Mouse (Mus musculus) heart, embryonic 12.5 days (tissue): Measurements from ENCODE around the gene Unc119. TPM values are rescaled to one million over a fixed set of nuclear protein-coding genes. Genes with fewer than 3 reads are reported as not detected.

ENCODE experiments used
- ATAC-seq: fragments of 200-750 bp; cut with Nextera tagmentation; 2 replicates; pipeline ENCODE4 v1.8.0; 2017; ENCODE audit warnings: moderate TSS enrichment, moderate library complexity; ENCODE audit not compliant: insufficient number of reproducible peaks, low FRiP score
- H3K27ac ChIP-seq: fragments of 300-500 bp; sonication (generic); 2 replicates; pipeline ENCODE4 v1.5.1; 2016; ENCODE audit warnings: mild to moderate bottlenecking, moderate library complexity; ENCODE audit not compliant: poor library complexity, severe bottlenecking
- H3K27me3 ChIP-seq: fragments of 300-500 bp; sonication (generic); replicated peaks from 2 replicates; pipeline ENCODE4 v1.6.1; 2016; ENCODE audit warnings: mild to moderate bottlenecking, moderate library complexity
- H3K36me3 ChIP-seq: fragments of 300-500 bp; sonication (generic); 2 replicates; pipeline ENCODE4 v1.6.1; 2016; ENCODE audit warnings: mild to moderate bottlenecking, moderate library complexity
- H3K4me1 ChIP-seq: fragments of 300-500 bp; sonication (generic); replicated peaks from 2 replicates; pipeline ENCODE4 v1.6.1; 2016; ENCODE audit warnings: mild to moderate bottlenecking
- H3K4me2 ChIP-seq: fragments of 300-500 bp; sonication (generic); 2 replicates; pipeline ENCODE4 v1.6.1; 2016; ENCODE audit warnings: mild to moderate bottlenecking, moderate library complexity
- H3K4me3 ChIP-seq: fragments of 300-500 bp; sonication (generic); 2 replicates; pipeline ENCODE4 v1.5.1; 2016; ENCODE audit warnings: mild to moderate bottlenecking
- H3K9ac ChIP-seq: fragments of 300-500 bp; sonication (generic); 2 replicates; pipeline ENCODE4 v1.6.1; 2016; ENCODE audit warnings: mild to moderate bottlenecking, moderate library complexity
- H3K9me3 ChIP-seq: fragments of 300-500 bp; sonication (generic); replicated peaks from 2 replicates; pipeline ENCODE4 v1.6.1; 2016; ENCODE audit warnings: mild to moderate bottlenecking, moderate library complexity
- WGBS: fragments of 180-500 bp; shearing (Covaris S2); methylation state at CpG from one replicate; pipeline ENCODE4 v1.1.7; 2016; 5-methylcytosine and 5-hydroxymethylcytosine counted together
- polyA plus RNA-seq: library from polyadenylated mRNA; unstranded; fragments of >200 nt; fragmentation: Nextera tagmentation; extraction: Ambion mirVana; gene quantifications from 2 replicates; pipeline ENCODE4 v1.2.1, GENCODE M21; 2016

The Unc119 gene
- polyA plus RNA-seq, 1 experiment from 2014 or later: 45.6 TPM

GRCm38 (mm10) chr11:78324000-78324785 is 19.1 kb upstream of the Unc119 start:
- no peaks in the 10 kb centered on the region for H3K9me3 ChIP-seq
- H3K27ac ChIP-seq: no peak overlapping the region
- no peaks in the 10 kb centered on the region for H3K27me3 ChIP-seq
- peaks cover 31% of the 10 kb centered on the region for H3K36me3 ChIP-seq
- H3K9ac ChIP-seq: no peak overlapping the region
- ATAC-seq: no peak
- H3K4me2 ChIP-seq: no peak overlapping the region
- 86% methylated on average over 15 of the region's 15 CpGs for WGBS
- peaks cover 23% of the 10 kb centered on the region for H3K4me1 ChIP-seq
- no peak overlapping the region for H3K4me3 ChIP-seq

GRCm38 (mm10) chr11:78324965-78325364 is 18.3 kb upstream of the Unc119 start:
- ATAC-seq: no peak
- no peaks in the 10 kb centered on the region for H3K27me3 ChIP-seq
- no peaks in the 10 kb centered on the region for H3K9me3 ChIP-seq
- no peak overlapping the region for H3K27ac ChIP-seq
- H3K4me1 ChIP-seq: peaks cover 25% of the 10 kb centered on the region
- no peak overlapping the region for H3K9ac ChIP-seq
- H3K36me3 ChIP-seq: peaks cover 23% of the 10 kb centered on the region
- no peak overlapping the region for H3K4me3 ChIP-seq
- 91% methylated on average over 12 of the region's 12 CpGs for WGBS
- no peak overlapping the region for H3K4me2 ChIP-seq

- Histone ChIP-seq H3K36me3 (peaks cover 6% of the 10 kb centered on the region; the same call in 1 of the 2 replicates), H3K4me1 (peaks cover 24% of the 10 kb centered on the region), H3K27me3 (no peaks in the 10 kb centered on the region), H3K4me2 (no peak overlapping the region), H3K27ac (no peak overlapping the region), H3K4me3 (no peak overlapping the region), H3K9me3 (no peaks in the 10 kb centered on the region), H3K9ac (no peak overlapping the region)
- WGBS: 91% methylated on average over 4 of the region's 4 CpGs
- no peak for ATAC-seq
Observed at GRCm38 (mm10) chr11:78327215-78327614, 16.1 kb upstream of the Unc119 start.

- Histone ChIP-seq H3K27ac (no peak within 1 kb of the TSS), H3K4me3 (peak within 1 kb of the TSS; percentile 77), H3K4me2 (peak within 1 kb of the TSS; percentile 97), H3K4me1 (peaks cover 17% of the 10 kb centered on the region), H3K36me3 (peaks cover 12% of the 10 kb centered on the region), H3K9ac (peak within 1 kb of the TSS; percentile 85), H3K9me3 (no peaks in the 10 kb centered on the region), H3K27me3 (no peaks in the 10 kb centered on the region)
- 11% methylated on average over 37 of the region's 37 CpGs for WGBS
- ATAC-seq: peak; percentile 95
Observed at GRCm38 (mm10) chr11:78327634-78328511, 15.4 kb upstream of the Unc119 start, which contains the start of gene Pigs. Gene Pigs, plus strand, starts transcription at chr11:78328415.

GRCm38 (mm10) chr11:78328512-78329056 is 14.7 kb upstream of the Unc119 start:
- peaks cover 19% of the 10 kb centered on the region for H3K36me3 ChIP-seq
- peak overlapping the region; percentile 97 for H3K4me2 ChIP-seq
- WGBS: 2% methylated on average over 36 of the region's 41 CpGs
- H3K27me3 ChIP-seq: no peaks in the 10 kb centered on the region
- H3K9ac ChIP-seq: peak overlapping the region; percentile 85
- H3K4me1 ChIP-seq: peaks cover 11% of the 10 kb centered on the region
- H3K4me3 ChIP-seq: peak overlapping the region; percentile 77
- no peak overlapping the region for H3K27ac ChIP-seq
- peak; percentile 63 for ATAC-seq
- no peaks in the 10 kb centered on the region for H3K9me3 ChIP-seq

GRCm38 (mm10) chr11:78332676-78333075 is 10.6 kb upstream of the Unc119 start:
- Histone ChIP-seq H3K36me3 (peaks cover 48% of the 10 kb centered on the region), H3K9me3 (no peaks in the 10 kb centered on the region)
- no peak for ATAC-seq

GRCm38 (mm10) chr11:78333992-78334391 is 9.3 kb upstream of the Unc119 start:
- Histone ChIP-seq H3K4me2 (no peak overlapping the region), H3K9ac (no peak overlapping the region), H3K4me1 (peaks cover 4% of the 10 kb centered on the region), H3K9me3 (no peaks in the 10 kb centered on the region), H3K4me3 (no peak overlapping the region), H3K27me3 (no peaks in the 10 kb centered on the region), H3K27ac (no peak overlapping the region), H3K36me3 (peaks cover 57% of the 10 kb centered on the region)
- no peak for ATAC-seq
- WGBS: 94% methylated on average over 5 of the region's 5 CpGs

More at GRCm38 (mm10) chr11:78332676-78333075, 10.6 kb upstream of the Unc119 start:
- peaks cover 6% of the 10 kb centered on the region for H3K4me1 ChIP-seq
- no peak overlapping the region for H3K27ac ChIP-seq
- H3K9ac ChIP-seq: no peak overlapping the region
- no peak overlapping the region for H3K4me2 ChIP-seq
- H3K27me3 ChIP-seq: no peaks in the 10 kb centered on the region
- 94% methylated on average over 12 of the region's 12 CpGs for WGBS
- no peak overlapping the region for H3K4me3 ChIP-seq

GRCm38 (mm10) chr11:78337040-78337439 is 6.2 kb upstream of the Unc119 start:
- no peaks in the 10 kb centered on the region for H3K27me3 ChIP-seq
- H3K4me3 ChIP-seq: no peak overlapping the region
- no peak overlapping the region for H3K4me2 ChIP-seq
- H3K27ac ChIP-seq: no peak overlapping the region
- 94% methylated on average over 8 of the region's 8 CpGs for WGBS
- no peak overlapping the region for H3K9ac ChIP-seq
- ATAC-seq: no peak
- H3K9me3 ChIP-seq: no peaks in the 10 kb centered on the region
- H3K4me1 ChIP-seq: 0 out of 2 replicates have a peak, but pooled peaks cover 6% of the 10 kb centered on the region
- H3K36me3 ChIP-seq: peaks cover 66% of the 10 kb centered on the region

GRCm38 (mm10) chr11:78341702-78342101 is 1.6 kb upstream of the Unc119 start:
- no peak overlapping the region for H3K4me2 ChIP-seq
- H3K27ac ChIP-seq: no peak overlapping the region
- H3K9me3 ChIP-seq: no peaks in the 10 kb centered on the region
- peaks cover 30% of the 10 kb centered on the region for H3K36me3 ChIP-seq
- H3K4me3 ChIP-seq: no peak overlapping the region
- H3K9ac ChIP-seq: no peak overlapping the region
- peaks cover 39% of the 10 kb centered on the region for H3K4me1 ChIP-seq
- H3K27me3 ChIP-seq: no peaks in the 10 kb centered on the region
- ATAC-seq: no peak
- WGBS: 60% methylated on average over 12 of the region's 12 CpGs

GRCm38 (mm10) chr11:78344328-78344889 is 1.1 kb downstream of the Unc119 start:
- Histone ChIP-seq H3K4me3 (peak overlapping the region; percentile 82), H3K27me3 (no peaks in the 10 kb centered on the region), H3K4me1 (peaks cover 46% of the 10 kb centered on the region), H3K27ac (peak overlapping the region; percentile 73), H3K9ac (peak overlapping the region; percentile 89), H3K4me2 (peak overlapping the region; percentile 93), H3K36me3 (peaks cover 24% of the 10 kb centered on the region), H3K9me3 (no peaks in the 10 kb centered on the region)
- no peak for ATAC-seq
- WGBS: 31% methylated on average over 6 of the region's 6 CpGs
